Mouse (Mus musculus): ENCODE results near the gene Specc1.
"Not testable (repeated sequence)": the region's sequence is repeated elsewhere in the genome, so short reads cannot be mapped to it uniquely, and the experiment has no call there.

Specc1 gene

DNA sequence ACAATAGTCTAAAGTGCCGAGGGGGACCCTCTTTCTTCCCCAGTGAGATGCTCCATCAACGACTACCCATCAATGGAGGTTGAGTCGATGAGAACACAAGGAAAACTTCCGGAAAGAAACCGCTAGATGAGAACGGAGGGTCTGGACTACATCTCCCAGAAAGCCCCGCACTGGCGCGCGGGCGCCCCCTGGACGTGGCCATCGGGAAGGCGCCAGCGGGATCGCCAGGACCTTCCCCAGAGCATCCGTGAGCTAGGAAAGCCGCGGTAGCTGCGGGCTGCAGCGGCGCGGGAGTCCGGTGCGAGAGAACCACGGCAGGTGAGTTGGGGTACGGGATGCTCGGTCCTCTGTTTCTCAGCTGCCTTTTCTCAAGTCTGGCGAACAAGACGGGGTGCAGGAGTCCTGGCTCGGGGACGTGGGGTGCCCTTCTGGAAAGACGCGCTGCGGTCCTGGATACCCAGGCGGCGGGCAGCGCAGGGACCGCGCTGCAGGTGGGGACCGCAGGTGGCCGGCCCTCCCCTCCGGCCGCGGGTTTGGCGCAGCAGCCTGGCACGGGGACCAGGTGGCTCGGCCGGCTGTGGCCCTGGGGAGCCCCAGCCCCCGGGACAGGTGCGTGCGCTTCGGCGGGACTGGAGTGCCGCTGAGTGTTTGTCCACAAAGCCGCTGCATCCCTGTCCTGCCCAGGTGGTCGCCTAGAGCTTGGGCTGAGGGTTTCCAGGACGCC lies at the start of gene Specc1:
Gene Specc1 (plus strand): TSS at position 192 of the 724 bp plus-strand sequence.
- peak; percentile 89 for DNase-seq

- DNase-seq: no peak
Measured at GRCm38 (mm10) chr11:61908315-61908714, 48.2 kb upstream of the Specc1 start.

DNA sequence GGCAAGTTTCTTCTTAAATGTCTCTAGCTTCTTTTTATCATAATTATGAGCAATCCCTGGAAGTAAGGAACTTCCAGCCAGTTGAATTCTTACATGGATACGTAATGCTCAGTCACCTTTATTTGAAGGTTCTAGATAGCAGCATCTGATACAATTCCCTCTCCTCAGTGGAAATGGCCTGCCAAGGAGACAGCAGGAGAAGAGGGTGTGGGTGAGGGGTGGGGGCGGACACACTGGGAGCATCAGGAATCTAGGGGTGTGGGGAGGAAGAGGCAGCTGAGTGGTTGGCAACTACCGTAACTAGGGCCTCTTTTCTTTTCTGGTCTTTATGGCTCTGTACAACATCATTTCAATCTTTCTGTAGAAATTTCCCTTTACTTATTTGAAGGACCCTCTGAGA lies 36.9 kb upstream of the Specc1 start:
- DNase-seq: no peak

DNA sequence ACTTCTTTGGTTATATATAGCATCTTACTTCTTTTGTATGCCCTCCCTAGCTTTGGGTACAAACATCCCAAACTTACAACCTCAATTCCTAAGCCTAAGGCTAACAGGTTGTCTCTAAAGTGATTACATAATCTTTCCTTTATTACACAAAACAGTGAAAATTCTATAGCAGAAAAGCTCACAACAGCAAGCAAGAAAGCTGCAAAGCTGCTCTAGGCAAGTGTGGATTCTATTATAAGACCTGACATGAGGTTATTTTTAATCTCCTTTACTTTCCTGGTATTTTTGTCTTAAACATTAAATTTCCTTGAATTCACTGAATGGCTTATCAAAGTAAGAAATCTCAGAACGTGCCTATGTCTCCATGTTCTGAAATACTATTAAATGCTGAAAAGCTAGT lies 33.3 kb upstream of the Specc1 start:
- DNase-seq: no peak

DNA sequence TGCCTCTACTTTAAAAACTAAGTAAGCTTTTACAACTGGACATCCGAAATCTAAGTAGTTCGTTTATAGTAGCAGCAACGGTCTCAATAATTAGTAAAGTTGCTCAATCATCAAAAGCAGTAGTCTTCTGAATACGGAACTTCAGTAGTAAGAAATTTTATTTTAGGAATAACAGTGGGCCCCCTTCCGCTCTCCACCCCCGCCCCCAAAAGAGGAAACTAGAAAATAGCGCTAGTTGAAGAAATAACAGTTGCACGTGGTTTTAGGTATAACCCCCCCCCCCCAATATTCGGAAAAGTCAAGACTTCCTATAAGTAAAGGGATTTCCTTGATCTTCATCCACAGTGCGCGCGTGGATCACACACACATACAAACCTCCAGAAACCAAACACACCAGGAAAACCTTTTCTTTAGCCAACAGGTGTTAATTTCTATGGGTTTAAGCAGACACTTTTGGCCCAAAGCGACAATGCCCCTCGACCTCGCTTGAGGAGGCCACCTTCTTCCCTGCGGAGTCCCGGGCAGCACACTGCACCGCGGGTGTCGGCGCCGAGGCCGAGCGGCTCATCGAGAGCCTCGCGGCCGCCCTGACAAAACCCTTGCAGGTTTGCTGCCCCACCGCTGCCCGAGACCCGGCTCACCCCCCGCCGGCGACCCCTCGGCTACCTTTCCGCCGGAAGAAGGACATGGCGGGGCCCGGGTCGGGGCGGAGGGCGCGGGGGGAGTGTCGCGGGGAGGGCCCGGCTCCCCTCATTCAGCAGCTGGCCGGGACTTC lies 27.1 kb upstream of the Specc1 start:
- DNase-seq: no peak

- DNase-seq: peak; percentile 95
Measured at GRCm38 (mm10) chr11:61930098-61930517, 26.5 kb upstream of the Specc1 start, which contains the start of gene Akap10. TSS of gene Akap10 (minus strand) at chr11:61930252.

GRCm38 (mm10) chr11:61930640-61931586 lies 25.6 kb upstream of the Specc1 start:
- DNase-seq: peak; percentile 39

DNA sequence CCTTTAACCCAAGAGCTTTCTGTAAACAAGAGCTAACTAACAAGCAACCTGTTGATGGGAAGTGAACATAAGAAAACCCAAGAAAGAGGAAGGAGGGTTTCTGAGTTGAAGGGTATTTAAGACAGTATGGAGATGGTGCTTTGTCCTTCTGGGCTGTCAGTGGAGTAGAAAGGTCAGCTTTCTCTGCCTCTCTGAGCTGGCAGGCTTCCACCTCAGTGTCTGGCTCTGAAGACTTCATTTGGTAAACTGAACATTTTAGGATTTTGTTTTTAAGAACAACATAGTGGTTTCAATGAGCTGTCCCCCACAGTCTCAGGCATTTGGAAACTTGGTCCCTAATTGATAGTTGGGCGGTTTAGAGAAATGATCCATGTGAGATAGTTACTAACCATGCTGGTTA lies 18.8 kb upstream of the Specc1 start:
- no peak for DNase-seq

DNA sequence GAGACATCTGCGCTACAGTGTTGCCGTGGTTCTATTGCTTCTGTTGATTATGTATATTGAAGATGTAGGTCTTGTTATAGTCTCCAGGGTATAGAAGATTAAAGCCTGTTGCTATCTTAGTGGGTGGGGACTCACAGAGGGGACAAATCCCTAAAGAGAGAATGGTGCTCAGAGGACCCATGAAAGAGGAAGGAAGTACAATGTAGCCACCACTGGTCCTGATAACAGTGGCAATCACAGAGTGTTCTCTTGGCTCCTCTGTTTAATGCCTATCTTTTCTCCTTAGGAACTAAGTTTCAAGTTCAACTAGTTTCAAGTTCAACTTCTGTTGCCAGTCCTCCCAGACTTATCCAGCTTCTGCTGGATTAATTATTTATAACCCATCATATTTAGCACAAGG lies 13.7 kb upstream of the Specc1 start:
- DNase-seq: no peak

DNA sequence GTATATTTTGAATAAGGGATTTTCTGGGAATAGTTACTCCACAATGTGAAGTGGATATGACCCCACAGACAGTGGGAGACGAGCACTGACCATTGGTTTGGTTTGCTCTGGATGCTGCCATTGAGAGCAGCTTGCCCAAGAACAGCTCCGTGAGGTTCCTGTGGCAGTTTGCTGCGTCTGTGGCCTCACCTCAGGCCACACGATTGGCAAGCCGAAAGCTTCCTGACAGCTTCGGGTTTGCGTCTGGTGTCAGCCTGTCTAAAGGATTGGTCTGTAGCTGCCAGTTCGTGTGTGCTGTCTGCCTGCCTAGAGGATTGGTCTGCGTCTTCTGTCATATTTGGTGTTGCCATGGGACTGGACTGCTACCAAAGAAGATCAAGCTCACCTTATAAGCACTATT lies 12.1 kb upstream of the Specc1 start:
- DNase-seq: no peak

GRCm38 (mm10) chr11:61946608-61947007 lies 10.0 kb upstream of the Specc1 start:
- DNase-seq: no peak

DNA sequence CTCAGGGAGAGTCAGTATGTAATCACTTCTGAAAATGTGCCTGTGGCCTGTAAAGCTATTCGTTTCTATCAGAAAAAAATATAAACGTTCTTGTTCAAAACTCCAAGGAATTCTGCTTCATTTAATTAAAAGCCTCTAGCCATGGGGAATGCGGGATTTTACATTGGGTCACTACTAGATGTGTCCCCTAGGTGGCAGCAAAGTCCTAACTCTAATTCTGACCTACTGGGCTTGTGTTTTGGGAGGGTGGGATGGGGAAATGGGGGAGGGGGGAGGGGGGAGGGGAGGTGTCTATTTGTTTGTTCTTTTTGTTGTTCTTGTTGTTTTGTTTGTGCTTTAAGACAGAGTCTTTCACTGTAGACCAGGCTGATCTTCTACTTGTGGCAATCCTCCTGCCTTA lies 7.2 kb upstream of the Specc1 start:
- peak; percentile 73 for DNase-seq

DNA sequence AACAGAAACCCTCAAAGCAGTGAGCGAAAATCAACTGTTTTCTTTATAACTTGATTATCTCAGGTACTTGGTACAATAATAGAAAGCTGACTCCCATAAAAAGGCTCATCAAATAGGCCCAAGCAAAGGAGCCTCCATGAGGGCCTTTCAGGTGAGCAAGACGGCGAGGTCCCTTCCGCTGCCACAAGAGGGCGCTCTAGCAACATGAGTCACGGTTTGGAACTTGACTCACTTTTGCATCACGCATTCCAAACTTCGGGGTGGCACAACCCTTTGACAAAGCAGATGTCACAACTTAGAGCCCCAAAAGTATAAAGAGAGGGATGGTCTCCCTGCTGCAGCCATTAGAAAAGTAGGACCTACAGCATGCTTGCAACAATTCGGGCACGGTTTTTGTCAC lies 5.9 kb upstream of the Specc1 start:
- DNase-seq: peak; percentile 88

DNA sequence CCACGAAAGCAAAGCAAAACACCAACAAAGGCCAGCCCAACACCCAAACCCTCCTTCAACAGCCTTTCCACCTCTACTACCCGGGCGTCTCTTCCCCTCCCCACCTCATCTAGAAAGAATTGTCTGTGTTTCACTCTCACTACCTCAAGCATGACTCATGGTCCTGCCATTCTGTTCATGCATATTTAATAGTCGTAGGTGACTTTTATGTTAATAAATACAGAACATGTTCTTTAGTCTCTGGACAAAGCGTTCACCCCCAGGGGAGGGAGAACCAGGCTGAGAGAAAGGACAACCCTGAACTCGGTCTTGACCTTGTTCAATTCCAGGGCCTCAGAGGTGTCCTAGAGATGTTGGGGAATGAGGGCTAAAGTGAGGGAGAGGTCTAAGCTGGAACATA lies 1.4 kb upstream of the Specc1 start:
- peak; percentile 56 for DNase-seq

DNA sequence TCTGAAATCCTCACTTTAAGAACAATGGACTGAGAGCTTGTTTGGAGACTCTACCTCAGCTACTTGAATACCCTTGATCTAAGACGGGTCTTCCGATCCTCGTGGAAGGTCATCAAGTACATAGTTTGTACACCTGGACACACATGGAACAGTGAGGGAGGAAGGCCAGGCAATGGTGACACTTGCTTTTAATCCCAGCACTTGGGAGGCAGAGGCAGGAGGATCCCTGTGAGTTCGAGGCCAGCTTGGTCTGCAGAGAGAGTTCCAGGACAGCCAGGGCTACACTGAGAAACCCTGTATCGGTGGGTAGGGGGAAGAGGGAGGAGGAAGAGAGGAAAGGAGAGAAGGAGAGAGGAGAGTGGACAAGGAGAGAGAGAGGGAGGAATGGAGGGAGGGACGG lies 612 bp upstream of the Specc1 start:
- DNase-seq: no peak

DNA sequence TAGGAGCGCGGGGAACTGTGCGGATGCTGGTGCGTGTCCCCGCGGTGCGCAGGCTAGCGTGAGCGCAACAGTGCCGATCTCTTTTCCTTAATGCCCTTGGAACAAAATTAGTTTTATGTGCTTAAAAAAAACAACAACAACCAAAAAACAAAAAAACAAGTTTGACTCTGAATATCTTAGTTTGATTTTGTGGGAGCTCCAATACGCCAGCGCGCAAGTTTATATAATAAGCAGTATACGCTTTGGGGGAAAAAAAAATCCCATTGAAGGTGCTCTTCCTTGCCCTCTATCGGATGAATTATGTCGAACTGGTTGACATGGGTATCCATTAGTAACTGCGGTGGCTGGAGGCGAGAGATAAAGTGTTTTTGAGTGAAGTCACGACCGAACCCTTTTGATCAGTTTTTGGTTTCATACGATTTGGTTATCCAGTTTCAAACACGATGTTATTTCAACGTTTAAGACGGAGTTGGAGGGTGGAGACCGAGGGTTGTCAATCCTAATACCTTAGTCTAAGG lies 792 bp downstream of the Specc1 start:
- DNase-seq: no peak

GRCm38 (mm10) chr11:61958706-61959105 lies 2.1 kb downstream of the Specc1 start:
- DNase-seq: not testable (repeated sequence)

GRCm38 (mm10) chr11:61960096-61960495 lies 3.5 kb downstream of the Specc1 start:
- no peak for DNase-seq

DNA sequence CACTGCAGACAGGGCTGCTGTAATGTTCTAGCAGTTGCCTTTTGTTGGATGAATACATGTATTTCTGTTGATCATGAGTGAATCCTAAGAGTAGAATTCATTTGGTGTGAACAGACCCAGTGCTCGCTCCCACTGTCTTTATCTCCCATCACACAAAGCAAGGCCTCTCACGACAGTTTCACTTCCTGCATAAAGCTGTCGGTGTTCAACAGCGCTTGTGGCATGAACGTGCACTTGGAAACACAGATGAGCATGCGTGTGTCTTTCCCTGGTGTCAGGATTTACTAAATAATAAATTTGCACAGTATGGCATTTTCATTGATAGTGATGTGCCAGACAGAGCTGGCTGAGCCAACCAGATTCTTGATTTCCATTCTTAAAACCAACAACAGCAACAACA lies 6.1 kb downstream of the Specc1 start:
- DNase-seq: no peak

- no peak for DNase-seq
Measured at GRCm38 (mm10) chr11:61963193-61963592, 6.6 kb downstream of the Specc1 start.

DNA sequence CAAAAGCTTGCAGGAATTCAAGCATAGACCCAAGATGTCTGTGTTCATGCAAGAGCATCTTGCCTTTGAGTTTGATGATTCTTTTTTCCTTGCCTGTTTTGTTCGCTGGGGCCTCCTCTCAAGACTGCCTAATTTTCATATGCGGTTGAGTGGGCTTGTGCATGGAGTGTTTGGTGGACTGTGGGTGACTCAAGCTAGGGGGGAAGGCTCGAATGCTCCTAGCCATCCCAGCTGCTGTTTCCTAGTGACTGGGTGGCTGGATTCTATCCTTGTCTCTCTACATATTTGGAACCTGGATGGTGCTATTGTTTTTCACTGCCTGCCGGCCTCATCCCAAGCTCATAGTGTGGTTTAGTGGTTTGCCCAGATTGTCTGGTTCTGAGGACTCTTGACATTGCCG lies 8.0 kb downstream of the Specc1 start:
- DNase-seq: no peak

DNA sequence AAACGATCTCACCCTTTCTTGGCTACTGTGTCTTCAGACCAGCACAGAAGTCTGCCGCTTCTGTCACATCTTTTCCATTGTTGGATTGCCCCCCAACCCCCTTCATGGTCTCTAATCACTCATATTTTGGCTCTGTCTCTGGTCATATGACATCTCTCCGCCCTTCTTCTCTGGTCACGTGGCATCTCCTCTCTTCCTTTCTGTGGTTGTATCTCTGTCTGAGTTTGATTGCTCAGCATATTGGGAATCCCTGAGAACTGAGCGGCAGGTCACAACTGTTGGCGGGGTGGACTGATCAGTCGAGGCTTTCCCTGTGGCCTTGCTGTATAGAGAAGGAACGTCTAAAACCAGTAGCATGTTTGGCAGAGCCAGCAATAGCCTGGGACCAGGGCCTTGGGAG lies 10.5 kb downstream of the Specc1 start:
- DNase-seq: no peak

GRCm38 (mm10) chr11:61968875-61969274 lies 12.3 kb downstream of the Specc1 start:
- DNase-seq: no peak

Data from kidney, adult 9 months (tissue).